Mouse (Mus musculus): ENCODE measurements around the gene Serpina11. TPM values are rescaled to one million over a fixed set of nuclear protein-coding genes. Genes with fewer than 3 reads are reported as not detected.

Gene Serpina11
- not detected in 2 replicates for polyA plus RNA-seq (2011; ENCODE audit: insufficient read length, low read depth, missing spikeins)

DNA sequence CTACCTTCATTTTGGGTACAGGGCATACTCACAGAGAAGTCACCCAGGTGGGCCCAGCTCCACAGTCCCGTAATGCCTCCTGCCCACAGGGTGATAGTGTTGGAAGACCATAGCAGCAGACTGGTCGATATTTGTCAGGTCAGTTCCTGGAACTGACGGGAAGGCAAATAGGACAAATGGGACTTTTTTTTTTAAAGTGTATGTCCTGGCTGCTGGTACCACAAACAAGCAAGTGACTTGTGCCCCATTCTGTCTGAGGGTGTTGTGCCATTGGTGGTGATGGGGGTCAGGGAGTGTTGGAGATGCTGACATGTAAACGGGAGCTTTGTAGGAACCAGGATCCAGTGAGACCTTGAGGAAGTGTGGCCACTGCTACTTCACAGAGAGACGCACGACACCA, at the start of gene Serpina11:
Gene Serpina11, minus strand, starts transcription at position 101 of the 400 bp plus-strand sequence.
- no peak within 1 kb of the TSS for H3K4me3 ChIP-seq (ENCODE audit: insufficient read depth, low read length)

DNA sequence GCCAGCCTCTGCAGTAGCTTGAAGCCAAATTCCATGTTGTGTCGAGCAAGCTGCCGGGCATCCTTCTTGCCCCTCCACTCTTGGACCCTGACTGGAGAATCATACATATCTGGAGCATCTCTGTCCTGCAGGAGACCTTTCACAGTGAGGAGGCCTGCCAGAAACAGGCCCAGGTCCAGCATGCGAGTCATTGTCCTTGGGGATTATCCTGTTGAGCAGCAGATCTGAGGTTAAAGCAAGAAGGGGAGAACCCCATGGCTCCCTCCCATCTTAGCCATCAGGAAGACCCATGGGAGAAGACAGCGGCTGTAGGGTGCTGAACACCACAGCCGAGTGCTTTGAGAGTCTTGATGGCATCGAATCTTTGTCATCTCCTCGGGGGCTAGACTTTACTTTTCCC, 48.4 kb upstream of the Serpina11 start:
- H3K27ac ChIP-seq (ENCODE audit: insufficient read depth, low read length): no peak overlapping the region
- H3K4me1 ChIP-seq (ENCODE audit: control insufficient read depth, insufficient read depth, low read length): no peaks in the 10 kb centered on the region
- no peak for TF ChIP-seq POLR2A (IDR thresholded peaks at IDR 0.05; ENCODE audit: low read depth, low read length)
- no peak for TF ChIP-seq CTCF (IDR thresholded peaks at IDR 0.05; ENCODE audit: borderline replicate concordance, insufficient read depth, low read length)
- no peak overlapping the region for H3K4me3 ChIP-seq (ENCODE audit: insufficient read depth, low read length)

More for the DNA sequence above, at the start of gene Serpina11:
- no peaks in the 10 kb centered on the region for H3K4me1 ChIP-seq (ENCODE audit: control insufficient read depth, insufficient read depth, low read length)
- H3K27ac ChIP-seq (ENCODE audit: insufficient read depth, low read length): no peak within 1 kb of the TSS
- no peak for TF ChIP-seq POLR2A (IDR thresholded peaks at IDR 0.05; ENCODE audit: low read depth, low read length)

DNA sequence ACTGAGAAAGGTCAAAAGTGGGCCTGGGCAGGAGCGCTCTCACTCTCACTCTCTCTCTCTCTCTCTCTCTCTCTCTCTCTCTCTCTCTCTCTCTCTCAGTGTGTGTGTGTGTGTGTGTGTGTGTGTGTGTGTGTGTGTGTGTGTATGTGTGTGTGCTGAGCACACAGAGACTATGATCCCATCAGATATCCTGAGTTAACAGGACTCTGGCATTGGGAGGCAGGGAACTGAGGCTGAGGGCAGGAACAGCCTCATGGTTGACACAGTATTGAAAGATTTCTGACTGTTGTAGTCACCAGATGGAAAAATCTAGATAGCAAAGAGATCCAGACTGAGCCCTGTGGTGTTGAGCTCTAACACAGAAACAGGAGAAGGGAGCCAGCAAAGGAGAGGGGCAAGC, 44.0 kb upstream of the Serpina11 start:
- H3K4me3 ChIP-seq (ENCODE audit: insufficient read depth, low read length): no peak overlapping the region
- no peaks in the 10 kb centered on the region for H3K4me1 ChIP-seq (ENCODE audit: control insufficient read depth, insufficient read depth, low read length)
- H3K27ac ChIP-seq (ENCODE audit: insufficient read depth, low read length): no peak overlapping the region
- TF ChIP-seq POLR2A (IDR thresholded peaks at IDR 0.05; ENCODE audit: low read depth, low read length) (no peak), CTCF (IDR thresholded peaks at IDR 0.05; ENCODE audit: borderline replicate concordance, insufficient read depth, low read length) (no peak)

DNA sequence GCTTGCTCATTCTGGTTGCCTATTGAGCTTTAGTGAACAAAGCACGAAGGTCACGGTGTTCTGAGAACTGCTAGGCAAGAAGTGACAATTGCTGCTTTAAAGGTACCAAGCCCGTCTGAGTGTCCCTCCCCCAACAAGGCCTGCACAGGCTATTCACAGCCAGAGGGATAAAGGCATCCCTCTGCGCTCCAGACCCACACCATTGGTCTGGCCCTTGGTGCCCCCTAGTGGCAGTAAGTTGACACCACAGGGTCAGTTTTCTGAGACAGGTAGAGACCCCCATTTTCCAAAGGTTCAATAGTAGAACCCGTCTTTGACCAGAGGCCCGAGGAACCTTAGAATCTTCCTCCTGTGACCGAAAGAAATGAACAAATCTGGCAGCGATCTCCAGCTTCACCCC, 40.2 kb upstream of the Serpina11 start:
- TF ChIP-seq CTCF (IDR thresholded peaks at IDR 0.05; ENCODE audit: borderline replicate concordance, insufficient read depth, low read length) (0 out of 2 replicates have a peak, but pooled peaks have one; percentile 29), POLR2A (IDR thresholded peaks at IDR 0.05; ENCODE audit: low read depth, low read length) (no peak)
- H3K4me3 ChIP-seq (ENCODE audit: insufficient read depth, low read length): no peak overlapping the region
- no peaks in the 10 kb centered on the region for H3K4me1 ChIP-seq (ENCODE audit: control insufficient read depth, insufficient read depth, low read length)
- no peak overlapping the region for H3K27ac ChIP-seq (ENCODE audit: insufficient read depth, low read length)

DNA sequence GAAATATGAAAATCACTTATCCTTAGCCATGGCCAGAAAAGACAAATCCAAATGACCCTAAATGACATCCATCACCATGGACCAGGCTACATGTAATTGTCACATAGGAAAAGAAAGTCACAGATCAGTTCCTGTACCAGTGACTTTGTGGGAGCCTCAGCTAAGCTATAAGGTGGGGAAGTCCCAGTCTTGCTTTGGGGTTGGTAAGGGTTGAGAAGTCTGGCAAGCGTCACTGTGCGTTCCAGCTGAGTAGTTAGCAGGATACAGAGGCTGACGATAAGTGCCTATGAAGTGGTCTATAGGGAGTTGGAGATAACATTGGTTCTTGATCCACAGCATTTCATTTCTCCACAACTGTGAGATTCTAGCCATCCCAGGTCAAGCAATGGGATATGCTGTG, 25.5 kb upstream of the Serpina11 start:
- no peak for TF ChIP-seq CTCF (IDR thresholded peaks at IDR 0.05; ENCODE audit: borderline replicate concordance, insufficient read depth, low read length)
- TF ChIP-seq POLR2A (IDR thresholded peaks at IDR 0.05; ENCODE audit: low read depth, low read length): no peak
- no peaks in the 10 kb centered on the region for H3K4me1 ChIP-seq (ENCODE audit: control insufficient read depth, insufficient read depth, low read length)
- no peak overlapping the region for H3K27ac ChIP-seq (ENCODE audit: insufficient read depth, low read length)
- no peak overlapping the region for H3K4me3 ChIP-seq (ENCODE audit: insufficient read depth, low read length)

DNA sequence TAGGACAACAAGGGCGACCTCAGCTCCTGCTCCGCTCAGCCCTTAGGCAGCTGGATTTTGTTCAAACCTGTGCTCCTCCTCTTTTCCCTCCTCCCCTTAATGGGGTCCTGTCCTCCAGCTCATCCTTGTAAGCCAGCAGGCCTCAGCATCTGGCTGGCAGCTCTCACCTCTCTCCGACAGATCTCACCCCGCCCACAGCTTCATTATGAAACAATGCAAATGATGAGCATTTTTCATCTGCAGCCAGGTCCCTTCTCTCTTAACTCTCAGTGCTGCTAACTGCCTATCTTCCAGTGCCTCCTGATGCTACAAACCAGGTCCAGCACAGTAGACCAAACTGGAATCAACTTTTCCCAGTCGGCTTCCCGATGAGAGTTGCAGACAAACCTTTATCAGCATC, 23.9 kb upstream of the Serpina11 start, which contains the start of gene Serpina9:
Gene Serpina9, minus strand, starts transcription at position 136 of the 400 bp plus-strand sequence.
- H3K4me3 ChIP-seq (ENCODE audit: insufficient read depth, low read length): no peak within 1 kb of the TSS
- no peak within 1 kb of the TSS for H3K27ac ChIP-seq (ENCODE audit: insufficient read depth, low read length)
- no peaks in the 10 kb centered on the region for H3K4me1 ChIP-seq (ENCODE audit: control insufficient read depth, insufficient read depth, low read length)
- TF ChIP-seq CTCF (IDR thresholded peaks at IDR 0.05; ENCODE audit: borderline replicate concordance, insufficient read depth, low read length): no peak
- no peak for TF ChIP-seq POLR2A (IDR thresholded peaks at IDR 0.05; ENCODE audit: low read depth, low read length)

DNA sequence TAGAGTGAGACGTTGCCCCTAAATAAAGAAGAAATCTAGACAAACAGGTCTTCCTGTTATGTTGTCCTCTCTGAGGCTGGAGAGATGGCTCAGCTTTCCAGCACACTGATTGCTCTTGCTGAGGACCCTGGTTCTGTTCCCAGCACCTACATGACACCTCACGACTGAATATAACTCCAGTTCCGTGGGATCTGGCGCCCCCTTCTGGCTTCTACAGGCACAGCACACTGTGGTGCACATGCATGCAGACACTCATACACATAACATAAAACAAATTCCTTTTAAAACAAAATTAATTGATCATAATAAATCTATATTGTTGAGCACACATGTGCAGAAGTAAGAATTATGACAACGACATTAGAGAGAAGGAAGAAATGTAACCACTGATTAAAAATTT, 14.9 kb upstream of the Serpina11 start:
- Histone ChIP-seq H3K4me3 (ENCODE audit: insufficient read depth, low read length) (no peak overlapping the region), H3K27ac (ENCODE audit: insufficient read depth, low read length) (no peak overlapping the region), H3K4me1 (ENCODE audit: control insufficient read depth, insufficient read depth, low read length) (peaks cover 10% of the 10 kb centered on the region)
- TF ChIP-seq CTCF (IDR thresholded peaks at IDR 0.05; ENCODE audit: borderline replicate concordance, insufficient read depth, low read length) (no peak), POLR2A (IDR thresholded peaks at IDR 0.05; ENCODE audit: low read depth, low read length) (no peak)

DNA sequence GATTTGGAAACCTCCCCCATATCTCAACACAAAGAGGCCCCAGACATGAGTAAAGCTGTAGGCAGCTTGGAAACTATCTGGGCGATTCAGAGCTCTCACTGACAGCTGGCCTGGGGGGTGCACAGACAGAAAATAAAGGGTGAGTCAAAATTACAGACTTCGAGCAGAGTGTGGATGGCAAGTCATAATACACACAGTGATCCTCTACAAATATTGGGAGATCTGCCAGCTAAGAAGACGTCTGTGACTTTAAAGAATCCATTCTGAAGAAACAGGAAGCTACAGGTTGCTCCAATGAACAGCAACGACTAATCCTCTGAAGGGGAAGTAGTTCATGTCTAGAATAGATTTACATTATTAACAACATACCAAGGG, 13.5 kb upstream of the Serpina11 start:
- TF ChIP-seq POLR2A (IDR thresholded peaks at IDR 0.05; ENCODE audit: low read depth, low read length) (no peak), CTCF (IDR thresholded peaks at IDR 0.05; ENCODE audit: borderline replicate concordance, insufficient read depth, low read length) (no peak)
- Histone ChIP-seq H3K27ac (ENCODE audit: insufficient read depth, low read length) (peak overlapping the region; percentile 97), H3K4me3 (ENCODE audit: insufficient read depth, low read length) (no peak overlapping the region), H3K4me1 (ENCODE audit: control insufficient read depth, insufficient read depth, low read length) (peaks cover 10% of the 10 kb centered on the region)

DNA sequence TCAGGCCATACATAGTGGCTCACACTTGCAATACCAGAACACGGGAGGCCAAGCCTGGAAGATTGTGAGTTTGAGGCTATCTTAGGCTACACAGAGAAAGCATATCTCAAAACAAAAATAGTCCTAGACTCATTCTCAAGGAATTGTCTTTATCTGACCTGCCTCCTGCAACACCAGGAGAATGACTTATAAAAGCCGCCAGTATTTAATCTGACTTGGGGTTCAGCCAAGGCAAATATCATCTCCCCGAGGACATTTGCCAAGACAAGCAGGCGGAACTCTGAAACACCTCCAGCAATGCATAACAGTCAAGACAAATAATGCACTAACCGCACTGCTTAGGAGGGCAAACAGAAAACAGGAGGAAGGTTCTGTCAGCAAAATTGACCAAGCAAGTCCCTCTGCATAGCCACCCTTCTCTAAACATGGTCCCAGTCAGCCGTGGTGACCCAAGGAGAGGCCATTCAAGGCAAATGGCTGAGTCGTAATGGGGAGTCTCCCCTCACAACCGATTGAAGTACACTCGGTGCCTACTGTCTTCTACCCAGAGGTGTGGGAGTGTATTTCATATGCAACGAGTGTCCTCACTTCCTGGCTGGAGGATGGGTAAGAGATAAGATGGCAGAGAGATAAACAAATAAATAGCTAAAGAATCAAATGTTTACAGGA, 12.9 kb upstream of the Serpina11 start:
- Histone ChIP-seq H3K27ac (ENCODE audit: insufficient read depth, low read length) (peak overlapping the region; percentile 97), H3K4me1 (ENCODE audit: control insufficient read depth, insufficient read depth, low read length) (peaks cover 10% of the 10 kb centered on the region), H3K4me3 (ENCODE audit: insufficient read depth, low read length) (no peak overlapping the region)
- no peak for TF ChIP-seq POLR2A (IDR thresholded peaks at IDR 0.05; ENCODE audit: low read depth, low read length)
- no peak for TF ChIP-seq CTCF (IDR thresholded peaks at IDR 0.05; ENCODE audit: borderline replicate concordance, insufficient read depth, low read length)

DNA sequence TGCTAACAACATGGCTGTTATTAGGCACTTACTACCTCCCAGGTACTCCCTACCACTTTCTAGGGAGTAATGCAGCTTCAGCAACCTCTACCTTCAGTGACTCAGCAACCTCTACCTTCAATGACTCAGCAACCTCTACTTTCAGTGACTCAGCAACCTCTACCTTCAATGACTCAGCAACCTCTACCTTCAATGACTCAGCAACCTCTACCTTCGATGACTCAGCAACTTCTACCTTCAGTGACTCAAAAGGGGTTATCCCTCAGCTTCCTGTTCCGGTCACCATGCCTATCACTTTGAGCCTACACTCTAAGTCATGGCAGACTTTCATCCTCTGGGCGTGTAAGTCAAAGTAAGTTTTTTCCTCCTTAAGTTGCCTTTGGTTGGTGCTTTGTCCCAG, 10.8 kb upstream of the Serpina11 start:
- H3K27ac ChIP-seq (ENCODE audit: insufficient read depth, low read length): no peak overlapping the region
- TF ChIP-seq POLR2A (IDR thresholded peaks at IDR 0.05; ENCODE audit: low read depth, low read length): no peak
- TF ChIP-seq CTCF (IDR thresholded peaks at IDR 0.05; ENCODE audit: borderline replicate concordance, insufficient read depth, low read length): no peak
- no peak overlapping the region for H3K4me3 ChIP-seq (ENCODE audit: insufficient read depth, low read length)
- H3K4me1 ChIP-seq (ENCODE audit: control insufficient read depth, insufficient read depth, low read length): peaks cover 10% of the 10 kb centered on the region

Data from embryonic fibroblast, embryonic 13.5 days (primary cell).